Mouse (Mus musculus) heart, adult 10 weeks (tissue): ENCODE measurements around the gene Fam187a. TPM values are rescaled to one million over a fixed set of nuclear protein-coding genes. Genes with fewer than 3 reads are reported as not detected.

Experiments
- polyA plus RNA-seq: library from polyadenylated mRNA; stranded (reverse); fragments of 350-450 nt; fragmentation: Illumina TruSeq; extraction: RNeasy Lipid Tissue Mini Kit (QIAGEN cat#74804); gene quantifications from one replicate; pipeline ENCODE4 v1.2.3, GENCODE M21; 2014; ENCODE audit warnings: low read depth, low replicate concordance

The Fam187a gene
- polyA plus RNA-seq, result not detected

GRCm38 (mm10) chr11:102884616-102885219 lies at the start of gene Fam187a:
Gene Fam187a (plus strand): TSS chr11:102885169.

GRCm38 (mm10) chr11:102835549-102835948 lies 49.4 kb upstream of the Fam187a start, which contains the start of gene Higd1b:
Gene Higd1b (plus strand): TSS chr11:102835849.

GRCm38 (mm10) chr11:102880585-102881313 lies 4.2 kb upstream of the Fam187a start, which contains the start of the genes Eftud2 and Ccdc103:
Gene Eftud2 (minus strand): TSS chr11:102880985.
Gene Ccdc103 (plus strand): TSS chr11:102881204.

GRCm38 (mm10) chr11:102900763-102901162 lies 15.8 kb downstream of the Fam187a start, which contains the start of gene Gfap:
Gene Gfap (minus strand): TSS chr11:102900912.

GRCm38 (mm10) chr11:102924557-102925350 lies 39.8 kb downstream of the Fam187a start, which contains the start of gene Kif18b:
Gene Kif18b (minus strand): TSS chr11:102925124.

Other genes starting within 250 kb of the Fam187a start
- gene Meioc, start 221.5 kb upstream of the Fam187a start, polyA plus RNA-seq, result not detected
- 21.2 TPM for gene Ccdc43, start 187.4 kb upstream of the Fam187a start, polyA plus RNA-seq
- gene Adam11, start 123.7 kb upstream of the Fam187a start, polyA plus RNA-seq, result 8.0 TPM
- 20.8 TPM for gene Gjc1, start 65.5 kb upstream of the Fam187a start, polyA plus RNA-seq
- 18.3 TPM for gene Higd1b, start 49.3 kb upstream of the Fam187a start, polyA plus RNA-seq
- 32.4 TPM for gene Eftud2, start 4.2 kb upstream of the Fam187a start, polyA plus RNA-seq
- gene Ccdc103, start 4.0 kb upstream of the Fam187a start, polyA plus RNA-seq, result 0.42 TPM
- not detected for gene Gfap, start 15.7 kb downstream of the Fam187a start, polyA plus RNA-seq
- not detected for gene Kif18b, start 40.0 kb downstream of the Fam187a start, polyA plus RNA-seq
- gene C1ql1, start 61.5 kb downstream of the Fam187a start, polyA plus RNA-seq, result not detected
- gene Nmt1, start 143.0 kb downstream of the Fam187a start, polyA plus RNA-seq, result 49.8 TPM
- 52.5 TPM for gene Dcakd, start 143.2 kb downstream of the Fam187a start, polyA plus RNA-seq
- 17.6 TPM for gene Plcd3, start 216.5 kb downstream of the Fam187a start, polyA plus RNA-seq
- 43.1 TPM for gene Acbd4, start 216.5 kb downstream of the Fam187a start, polyA plus RNA-seq
- 18.4 TPM for gene Hexim1, start 231.1 kb downstream of the Fam187a start, polyA plus RNA-seq
- 1.2 TPM for gene Hexim2, start 247.3 kb downstream of the Fam187a start, polyA plus RNA-seq